Mouse (Mus musculus) embryo, embryonic 10 days (tissue): ENCODE measurements around the gene Golgb1.
"Not testable (repeated sequence)": the region's sequence is repeated elsewhere in the genome, so short reads cannot be mapped to it uniquely, and the experiment has no call there.

Experiments
- DNase-seq: peaks from one replicate; pipeline ENCODE4 v3.0.0-alpha.2; 2015; ENCODE audit warnings: low spot score

The Golgb1 gene

DNA sequence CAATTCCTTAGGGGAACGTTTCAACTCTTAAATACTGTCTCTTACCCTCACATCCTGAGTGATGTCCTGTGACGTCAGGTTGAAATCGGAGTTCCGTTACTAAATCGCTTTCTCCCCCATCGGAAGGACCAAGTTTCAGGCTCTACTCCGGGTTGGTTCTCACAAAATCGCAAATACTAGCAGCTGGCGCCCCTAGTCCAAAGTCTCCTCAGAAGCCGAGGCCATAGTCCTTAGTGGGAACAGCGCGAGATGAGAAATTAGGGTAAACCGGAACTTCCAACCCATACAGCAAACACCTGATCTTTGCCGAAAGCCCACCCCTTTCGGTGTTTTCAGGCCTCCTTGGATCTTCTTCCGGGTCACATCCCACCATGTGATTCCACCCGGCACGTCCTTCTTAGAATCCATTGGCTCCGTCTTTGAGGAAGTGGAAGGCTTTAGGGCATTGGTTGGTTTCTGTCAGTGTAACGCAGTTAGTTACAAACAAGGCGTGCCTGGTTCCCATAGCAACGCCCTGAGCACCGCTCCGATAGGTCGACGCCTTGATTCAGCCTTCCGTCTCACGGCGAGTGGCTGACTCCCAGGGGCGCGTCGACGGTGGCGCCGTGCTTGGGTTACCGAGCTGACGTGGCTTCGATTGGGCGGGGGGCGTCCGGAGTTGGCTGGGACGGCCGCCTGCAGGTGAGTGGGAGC lies at the start of gene Golgb1, which contains the start of gene Eaf2:
Gene Golgb1, plus strand, starts transcription at position 558 of the 693 bp plus-strand sequence.
Gene Eaf2, minus strand, starts transcription at position 421 of the 693 bp plus-strand sequence.
- DNase-seq: peak; percentile 100

DNA sequence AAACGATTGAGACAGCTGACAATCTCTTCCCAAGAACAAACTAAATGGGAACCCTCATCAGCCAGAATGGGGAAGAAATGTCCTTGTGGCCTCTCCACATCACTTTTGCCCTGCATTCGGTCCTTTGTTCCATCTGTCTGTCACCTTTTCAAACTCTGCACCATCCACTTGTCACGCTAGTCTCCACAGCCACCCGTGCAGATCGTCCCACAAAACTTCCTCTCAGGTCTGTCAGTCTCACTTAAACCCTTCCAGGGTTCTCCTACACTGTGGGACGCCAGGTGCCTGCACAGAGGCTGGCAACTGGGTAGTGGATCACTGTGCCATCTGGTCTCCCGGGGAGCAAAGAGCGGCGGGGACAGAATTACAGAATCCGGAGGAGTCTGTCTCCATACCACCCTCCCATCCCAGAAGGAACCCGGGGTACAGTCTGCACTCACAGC lies 47.3 kb upstream of the Golgb1 start:
- DNase-seq: no peak

DNA sequence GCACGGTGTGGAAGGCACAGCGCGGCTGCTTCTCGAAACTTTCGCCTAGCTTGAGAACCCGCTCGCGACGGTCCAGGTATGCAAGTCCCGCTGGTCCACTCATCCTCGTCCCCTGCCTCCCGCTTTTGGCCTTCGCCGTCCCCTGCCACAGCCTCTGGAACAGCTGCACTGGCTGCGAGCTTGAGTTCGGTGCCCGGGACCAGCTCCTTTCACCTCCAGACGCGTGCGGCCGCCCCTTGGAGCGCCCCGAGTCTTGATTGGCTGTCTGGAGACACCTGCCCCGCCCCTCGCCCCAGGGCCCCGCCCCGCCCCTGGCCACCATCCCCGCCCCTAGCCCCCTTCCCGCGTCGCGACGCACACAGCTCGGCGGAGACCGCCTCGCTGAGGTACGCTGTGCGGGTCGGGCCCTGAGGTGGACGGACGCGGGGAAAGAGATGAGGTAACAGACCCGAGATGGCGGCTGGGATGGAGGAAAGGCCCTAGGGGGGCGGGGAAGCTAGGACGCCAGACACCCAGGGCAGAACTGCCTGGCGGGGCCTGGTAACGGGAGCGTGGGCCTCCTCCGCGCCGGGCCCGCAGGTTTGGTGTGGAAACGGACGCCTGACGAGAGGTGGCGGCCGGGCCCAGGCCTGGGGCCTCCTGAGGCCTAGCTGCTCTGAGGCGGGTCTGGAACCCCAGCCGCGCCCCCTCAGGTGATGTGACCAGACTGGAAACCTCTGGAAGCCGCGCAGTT lies 46.7 kb upstream of the Golgb1 start, which contains the start of gene Iqcb1:
Gene Iqcb1, plus strand, starts transcription at position 332 of the 733 bp plus-strand sequence.
- peak; percentile 83 for DNase-seq

DNA sequence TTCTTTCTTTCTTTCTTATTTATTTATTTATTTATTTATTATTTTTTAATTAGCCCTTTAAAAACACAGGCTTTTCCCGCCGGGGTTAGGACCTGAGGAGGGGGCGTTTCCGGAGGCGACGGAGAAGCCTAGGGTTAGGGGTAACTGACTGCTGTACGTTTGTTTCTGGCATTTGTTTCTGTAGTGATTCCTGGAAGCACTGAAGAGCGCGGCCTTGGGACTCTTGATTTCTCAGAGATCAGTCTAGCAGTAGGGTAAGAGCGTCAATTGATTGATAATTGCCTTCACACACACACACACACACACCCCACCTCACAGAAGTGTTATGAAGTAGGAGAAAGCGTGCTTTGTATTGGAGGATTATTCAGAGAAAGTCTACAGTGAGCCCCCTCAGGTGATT lies 46.1 kb upstream of the Golgb1 start:
- DNase-seq: peak; percentile 37

DNA sequence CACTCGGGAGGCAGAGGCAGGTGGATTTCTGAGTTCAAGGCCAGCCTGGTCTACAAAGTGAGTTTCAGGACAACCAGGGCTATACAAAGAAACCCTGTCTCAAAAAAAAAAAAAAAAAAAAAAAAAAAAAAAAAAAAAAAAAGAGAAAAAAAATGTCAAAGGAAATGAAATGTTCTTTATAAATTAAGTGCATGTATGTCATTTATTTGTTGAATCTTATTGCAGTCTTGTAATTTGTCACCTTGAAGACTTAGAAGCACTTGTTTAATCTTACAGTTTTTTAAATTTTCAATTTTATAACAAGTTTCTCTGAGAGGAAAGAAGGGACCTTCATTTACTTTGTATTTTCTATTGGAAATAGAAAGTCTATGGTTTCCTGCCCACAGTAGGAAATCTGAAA lies 28.0 kb upstream of the Golgb1 start:
- DNase-seq: not testable (repeated sequence)

DNA sequence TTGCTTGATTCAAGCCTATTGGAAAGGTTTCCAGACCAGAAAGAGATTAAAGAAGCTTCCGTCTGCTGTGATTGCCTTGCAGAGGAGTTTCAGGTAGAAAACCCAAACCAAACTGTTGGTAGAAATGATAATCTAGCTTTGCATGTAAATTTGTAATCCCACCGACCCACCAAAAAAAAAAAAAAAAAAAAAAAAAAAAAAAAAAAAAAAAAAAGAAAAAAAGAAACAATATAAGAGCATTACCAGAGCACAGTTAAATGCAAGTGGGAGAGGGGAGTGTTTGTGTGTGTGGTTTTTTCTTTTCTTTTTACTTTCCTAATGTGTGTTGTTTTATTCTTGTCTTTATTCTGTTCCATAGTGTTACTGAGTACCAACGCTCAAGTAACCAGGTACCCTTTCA lies 23.7 kb upstream of the Golgb1 start:
- no peak for DNase-seq

DNA sequence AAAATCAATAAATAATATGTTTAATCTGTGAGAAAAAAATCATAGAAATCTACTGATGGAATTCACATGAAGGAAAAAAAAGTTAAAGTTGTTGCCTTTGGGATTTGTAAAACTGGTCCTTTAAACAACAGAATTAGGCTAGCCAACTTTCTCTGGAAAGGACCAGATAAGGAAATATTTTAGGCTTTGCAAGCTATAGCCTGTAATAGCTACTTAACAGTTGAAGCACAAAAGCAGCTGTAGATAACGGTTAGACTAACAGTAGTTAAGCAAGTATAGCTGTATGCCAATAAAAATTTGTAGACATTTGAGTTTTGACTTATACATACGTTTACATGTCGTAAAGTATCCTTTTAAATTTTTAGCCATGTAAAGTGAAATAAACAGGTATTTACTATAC lies 11.4 kb upstream of the Golgb1 start:
- DNase-seq: no peak

DNA sequence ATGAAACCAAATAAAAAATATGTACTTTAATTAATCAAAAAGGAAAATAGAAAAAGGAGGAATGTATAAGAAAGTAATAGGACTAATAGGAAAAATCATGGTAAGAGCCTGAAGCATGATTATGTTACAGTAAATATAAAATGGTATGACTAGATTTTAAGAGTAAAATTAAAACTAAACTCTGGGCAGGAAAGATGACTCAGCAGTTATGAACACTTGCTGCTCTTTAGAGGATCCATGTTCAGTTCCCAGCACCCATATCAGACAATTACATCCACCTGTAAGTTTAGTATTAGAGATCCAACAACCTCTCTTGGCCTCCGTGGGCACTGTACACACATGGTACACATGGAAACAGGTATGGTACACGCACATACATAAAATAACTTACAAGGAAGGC lies 5.5 kb upstream of the Golgb1 start:
- no peak for DNase-seq

DNA sequence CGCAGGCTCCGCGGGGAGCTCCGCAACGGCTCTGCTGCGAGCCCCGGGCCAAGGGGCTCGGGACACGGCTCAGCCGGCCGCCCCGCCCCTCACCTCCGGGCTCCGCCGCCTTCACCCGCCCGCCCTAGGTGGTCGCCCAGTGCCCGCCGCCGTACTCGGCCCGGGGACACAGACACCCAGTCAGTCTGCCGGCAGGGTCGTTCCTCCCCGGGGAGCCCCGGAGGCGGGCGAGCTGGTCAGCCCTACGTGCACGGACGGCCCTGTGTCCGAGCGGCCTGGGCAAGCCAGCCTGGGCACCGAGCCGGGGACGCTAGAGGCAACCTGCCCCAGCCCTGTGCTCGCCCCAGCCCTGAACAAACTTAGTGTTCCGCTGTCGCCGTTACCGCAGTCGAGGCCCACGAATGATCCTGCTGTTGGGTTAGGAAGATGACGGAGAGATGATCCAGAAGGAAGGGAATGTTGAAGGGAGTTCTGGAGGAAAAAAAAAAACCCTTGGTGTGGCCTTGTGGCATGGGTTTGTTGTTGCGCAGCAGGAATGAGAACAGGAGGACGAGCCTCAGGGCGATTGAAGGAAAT lies 424 bp downstream of the Golgb1 start:
- DNase-seq: peak; percentile 46

DNA sequence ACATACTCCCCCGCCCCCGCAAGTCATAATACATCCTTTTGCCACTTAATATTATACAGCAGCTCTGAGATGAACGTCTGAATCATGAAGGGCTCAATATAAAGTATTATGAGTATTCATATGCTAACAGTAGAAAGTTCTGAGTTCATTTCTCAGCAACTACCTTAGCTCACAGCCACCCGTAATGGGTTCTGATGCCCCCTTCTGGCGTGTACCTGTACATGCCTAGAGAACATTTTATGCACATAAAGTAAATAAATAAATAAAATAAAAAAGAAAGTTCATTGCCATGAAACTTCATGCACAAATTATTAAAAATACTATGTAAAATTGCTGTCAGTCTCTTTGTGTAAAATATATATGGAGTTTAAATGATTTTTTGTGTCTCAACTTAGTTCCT lies 2.4 kb downstream of the Golgb1 start:
- no peak for DNase-seq

DNA sequence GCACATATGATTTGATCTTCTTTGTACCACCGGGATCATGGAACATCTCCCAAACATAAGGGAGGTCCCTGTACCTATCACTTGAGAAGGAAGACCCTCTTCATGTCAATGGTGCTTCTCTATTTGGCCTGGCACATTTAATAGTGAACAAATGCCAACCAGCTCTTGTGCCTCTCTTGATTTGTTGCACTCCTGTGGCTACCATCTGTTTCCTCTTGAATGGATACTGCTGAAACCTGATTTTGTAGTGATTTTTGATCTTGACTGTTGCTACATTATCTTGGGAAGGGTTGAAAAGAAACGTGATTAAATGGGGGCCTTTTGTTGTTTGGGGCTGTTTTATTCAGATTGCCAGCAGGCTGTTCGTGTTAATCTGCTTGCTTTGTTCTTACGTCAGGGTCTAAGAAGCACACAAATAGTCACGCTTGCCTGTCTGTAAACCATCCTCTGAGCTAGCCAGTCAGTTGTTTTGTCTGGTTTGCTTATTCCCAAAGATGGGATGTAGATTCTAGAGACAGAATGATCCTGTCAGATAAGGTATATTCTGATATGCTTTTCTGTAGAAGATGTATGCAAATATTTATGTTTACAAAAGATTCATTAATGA lies 7.9 kb downstream of the Golgb1 start:
- no peak for DNase-seq

DNA sequence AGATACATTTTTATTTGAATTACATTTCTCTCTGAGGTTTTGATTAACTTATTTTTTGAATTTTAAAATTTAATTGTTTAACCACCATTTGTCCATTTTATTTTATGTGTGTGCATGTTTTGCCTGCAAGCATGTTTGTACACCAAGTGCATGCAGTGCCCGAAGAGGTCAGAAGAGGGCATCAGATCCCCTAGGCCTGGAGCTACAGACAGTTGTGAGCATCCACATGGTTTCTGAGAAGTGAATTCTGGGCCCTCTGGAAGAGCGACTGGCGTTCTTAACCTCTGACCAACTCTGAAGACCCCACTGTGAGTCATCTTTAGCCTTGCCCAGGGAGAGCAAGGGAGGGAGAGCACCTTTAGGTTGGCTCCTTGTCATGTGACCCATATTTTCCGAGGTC lies 9.9 kb downstream of the Golgb1 start:
- peak; percentile 60 for DNase-seq

DNA sequence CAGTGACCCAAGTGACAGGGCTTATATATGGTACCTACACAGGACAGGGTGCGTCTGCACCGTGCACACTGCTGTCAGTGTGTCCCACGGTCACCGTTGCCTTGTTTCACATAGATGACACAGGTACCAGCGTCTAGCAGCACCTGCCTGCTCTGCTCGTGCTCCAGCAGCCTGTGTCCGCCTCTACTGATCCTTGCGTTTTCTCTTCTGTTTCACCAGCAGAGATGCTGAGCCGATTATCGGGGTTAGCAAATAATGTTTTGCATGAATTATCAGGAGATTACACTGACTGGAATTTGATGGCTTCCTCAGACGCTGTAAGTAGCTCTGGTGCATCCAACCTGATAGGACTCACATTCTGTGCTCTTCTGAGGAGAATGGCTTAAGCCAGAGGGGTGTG lies 11.0 kb downstream of the Golgb1 start:
- no peak for DNase-seq

DNA sequence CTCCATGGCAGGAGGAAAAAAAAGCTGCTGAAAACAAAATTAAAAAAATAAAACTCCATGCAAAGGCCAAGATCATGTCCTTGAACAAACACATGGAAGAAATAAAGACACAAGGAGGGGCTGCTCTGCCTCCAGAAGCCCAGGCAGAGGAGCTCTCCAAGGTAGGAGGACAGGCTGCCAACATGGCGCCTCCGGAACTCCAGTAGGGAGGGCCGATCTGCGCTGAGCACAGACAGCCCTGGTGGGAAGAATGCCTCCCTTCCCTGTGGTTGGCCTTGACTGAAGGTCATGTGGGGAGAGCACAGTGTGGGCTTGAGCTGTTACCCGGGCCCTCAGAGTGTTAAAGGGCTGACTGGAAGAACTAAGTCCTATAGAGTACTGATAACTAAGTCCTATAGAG lies 12.6 kb downstream of the Golgb1 start:
- DNase-seq: no peak

DNA sequence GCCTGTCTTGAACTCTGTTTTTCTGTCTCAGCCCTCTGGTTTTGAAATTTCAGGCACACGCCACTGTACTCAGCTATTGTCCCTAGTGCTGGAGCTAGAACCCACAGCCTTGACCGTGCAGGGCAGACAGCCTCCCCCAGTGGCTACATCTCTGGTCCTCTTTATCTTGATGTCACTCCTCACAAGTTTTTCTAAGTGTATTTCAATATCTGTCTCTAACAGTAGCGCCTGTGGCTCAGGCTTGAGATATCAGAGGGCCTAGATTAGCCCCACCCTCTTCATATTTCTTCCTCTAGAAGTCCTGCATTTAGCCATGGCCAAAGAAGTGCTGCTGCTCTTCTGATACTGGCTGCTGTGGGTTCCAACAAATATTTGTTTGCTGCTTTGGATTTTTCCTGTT lies 15.6 kb downstream of the Golgb1 start:
- DNase-seq: no peak

DNA sequence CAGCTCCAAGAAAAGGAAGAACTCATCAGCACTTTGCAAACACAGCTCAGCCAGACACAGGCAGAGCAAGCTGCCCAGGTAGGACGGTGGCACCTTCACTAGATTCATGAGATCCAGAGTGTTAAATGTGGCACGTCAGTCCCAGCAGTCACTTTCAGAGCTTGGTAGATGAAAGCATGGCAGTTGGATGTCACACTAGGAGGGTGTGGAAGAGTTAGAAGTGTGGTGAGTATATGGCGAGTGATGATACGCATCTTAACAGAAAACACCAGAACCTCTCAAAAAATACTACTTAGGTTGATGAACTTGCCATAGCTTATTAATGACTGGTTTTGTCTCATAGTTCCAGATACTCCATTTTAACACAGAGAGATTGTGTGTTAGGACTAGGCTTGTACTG lies 16.5 kb downstream of the Golgb1 start:
- DNase-seq: no peak

DNA sequence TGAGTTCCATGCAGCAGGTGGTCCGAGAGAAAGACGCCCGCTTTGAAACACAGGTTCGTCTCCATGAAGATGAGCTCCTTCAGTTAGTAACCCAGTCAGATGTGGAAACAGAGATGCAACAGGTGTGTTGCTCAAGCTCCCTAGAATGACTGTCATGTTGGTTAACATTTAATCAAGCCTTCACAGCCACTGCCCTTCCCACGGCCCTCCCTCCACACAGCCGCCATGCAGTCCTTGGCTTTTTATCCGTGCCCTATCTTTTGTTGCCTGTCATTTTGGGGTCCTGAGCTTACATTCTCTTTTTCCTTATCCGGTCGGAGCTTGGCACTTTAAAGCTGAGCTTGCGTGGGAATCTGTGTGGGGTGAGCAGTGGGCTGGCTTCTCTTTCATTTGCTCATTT lies 18.4 kb downstream of the Golgb1 start:
- no peak for DNase-seq

DNA sequence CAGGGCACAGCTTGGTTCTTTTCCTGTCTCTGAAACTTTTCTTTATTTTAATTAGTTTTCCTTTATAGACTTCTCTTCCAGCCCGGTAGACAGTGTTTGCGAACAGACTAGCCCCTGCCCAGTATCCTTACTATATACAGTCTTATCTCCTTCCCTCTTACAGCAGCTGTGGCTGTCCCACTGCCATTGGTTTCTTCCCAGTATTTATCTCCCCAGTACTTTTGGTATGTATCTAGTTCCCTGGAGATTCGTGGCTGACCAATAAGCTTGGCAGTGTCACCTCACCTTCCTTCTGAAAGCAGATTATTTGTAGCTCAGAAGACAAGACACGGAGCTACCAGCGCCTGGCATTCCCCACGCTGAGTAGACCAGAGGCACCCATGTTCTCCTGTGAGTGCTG lies 21.8 kb downstream of the Golgb1 start:
- no peak for DNase-seq

DNA sequence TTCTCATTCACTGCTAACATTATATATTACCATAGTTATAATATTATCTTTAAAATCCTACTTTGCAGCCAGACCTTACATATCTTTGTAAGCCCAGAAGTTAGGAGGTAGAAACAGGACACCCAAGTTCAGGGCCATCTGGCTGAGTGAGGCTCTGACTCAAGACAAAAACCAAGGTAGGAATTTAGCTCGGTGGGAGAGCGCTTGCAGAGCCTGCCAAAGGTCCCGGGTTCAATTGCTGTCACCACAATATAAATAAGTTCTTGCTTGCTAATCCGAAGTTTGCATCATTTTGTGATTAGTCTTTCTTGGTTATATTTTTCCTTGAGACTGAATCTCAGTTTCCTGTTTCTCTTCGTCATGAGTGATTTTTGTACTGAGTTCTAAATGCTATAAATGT lies 28.2 kb downstream of the Golgb1 start:
- DNase-seq: no peak

DNA sequence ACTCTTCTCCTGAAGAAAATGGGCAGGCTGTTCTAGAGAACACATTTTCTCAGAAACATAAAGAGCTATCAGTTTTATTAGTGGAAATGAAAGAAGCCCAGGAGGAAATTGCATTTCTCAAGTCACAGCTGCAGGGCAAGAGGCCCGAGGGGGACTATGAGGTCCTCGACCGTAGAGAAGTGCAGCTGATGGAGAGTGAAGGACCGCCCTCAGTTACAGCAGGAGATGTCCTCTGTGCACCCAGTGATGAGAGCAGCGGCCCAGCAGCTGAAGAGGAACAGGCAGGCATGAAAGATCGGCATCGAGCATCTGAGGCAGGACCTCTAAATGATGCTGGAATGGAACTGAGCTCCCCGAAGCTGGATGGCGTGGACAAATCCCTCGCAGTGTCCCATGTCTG lies 37.0 kb downstream of the Golgb1 start:
- DNase-seq: no peak

DNA sequence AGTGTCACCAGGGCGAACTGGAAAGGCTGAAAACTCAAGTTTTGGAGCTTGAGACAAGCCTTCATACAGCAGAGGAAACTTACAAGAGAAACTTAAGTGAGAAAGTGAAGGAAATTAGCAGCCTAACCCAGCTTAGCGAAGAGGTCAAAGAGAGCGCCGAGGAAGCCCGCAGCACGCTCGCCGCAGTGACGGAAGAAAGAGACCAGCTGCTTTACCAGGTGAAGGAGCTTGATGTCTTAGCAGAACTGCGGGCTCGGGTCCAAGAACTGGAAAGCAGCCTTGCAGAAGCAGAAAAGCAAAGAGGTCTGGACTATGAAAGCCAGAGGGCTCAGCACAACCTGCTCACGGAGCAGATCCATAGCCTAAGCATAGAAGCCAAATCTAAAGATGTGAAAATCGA lies 37.4 kb downstream of the Golgb1 start:
- DNase-seq: no peak

DNA sequence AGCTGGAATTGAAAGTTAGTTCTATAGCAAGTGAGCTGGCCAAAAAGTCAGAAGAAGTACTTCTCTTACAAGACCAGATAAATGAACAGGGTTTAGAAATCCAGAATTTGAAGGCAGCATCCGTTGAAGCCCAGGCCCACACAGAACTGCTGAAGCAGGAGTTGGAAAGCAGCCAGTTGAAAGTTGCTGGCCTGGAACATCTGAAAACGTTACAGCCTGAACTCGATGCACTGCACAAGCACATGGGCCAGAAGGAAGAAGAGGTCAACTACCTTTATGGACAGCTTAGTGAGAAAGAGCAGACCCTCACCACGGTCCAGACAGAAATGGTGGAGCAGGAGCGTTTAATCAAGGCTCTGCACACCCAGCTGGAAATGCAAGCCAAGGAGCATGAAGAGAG lies 39.3 kb downstream of the Golgb1 start:
- no peak for DNase-seq

DNA sequence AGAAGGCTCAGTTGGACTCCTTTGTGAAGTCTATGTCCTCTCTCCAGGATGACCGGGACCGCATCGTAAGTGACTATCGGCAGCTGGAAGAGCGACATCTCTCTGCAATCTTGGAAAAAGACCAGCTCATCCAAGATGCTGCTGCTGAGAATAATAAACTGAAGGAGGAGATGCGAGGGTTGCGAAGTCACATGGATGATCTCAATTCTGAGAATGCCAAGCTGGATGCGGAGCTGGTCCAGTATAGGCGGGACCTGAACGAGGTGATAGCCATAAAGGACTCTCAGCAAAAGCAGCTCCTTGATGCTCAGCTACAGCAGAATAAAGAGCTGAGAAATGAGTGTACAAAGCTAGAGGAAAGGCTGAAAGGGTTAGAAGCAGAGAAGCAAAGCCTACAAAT lies 43.6 kb downstream of the Golgb1 start:
- DNase-seq: no peak
